Mouse (Mus musculus) forebrain, embryonic 11.5 days (tissue): Measurements from ENCODE around the gene Gm1113. TPM values are rescaled to one million over a fixed set of nuclear protein-coding genes. Genes with fewer than 3 reads are reported as not detected.
A peak's percentile ranks its signal among the peaks of the same experiment; 100 is the strongest.

ENCODE experiments used
- ATAC-seq: fragments of 200-750 bp; cut with Nextera tagmentation; replicated peaks from 2 replicates; pipeline ENCODE4 v1.8.0; 2017; ENCODE audit warnings: moderate TSS enrichment; ENCODE audit not compliant: low FRiP score
- DNase-seq: peaks from one replicate; pipeline ENCODE4 v3.0.0-alpha.2; 2017; ENCODE audit warnings: low spot score
- H3K27ac ChIP-seq: fragments of 300-500 bp; sonication (generic); 2 replicates; pipeline ENCODE4 v1.5.1; 2014; ENCODE audit warnings: low read depth, low read length
- H3K27me3 ChIP-seq: fragments of 300-500 bp; sonication (generic); 2 replicates; pipeline ENCODE4 v1.6.1; 2014; ENCODE audit warnings: mild to moderate bottlenecking, low read length, mixed read lengths; ENCODE audit not compliant: control insufficient read depth, insufficient read depth
- H3K36me3 ChIP-seq: fragments of 300-500 bp; sonication (generic); 2 replicates; pipeline ENCODE4 v1.6.1; 2014; ENCODE audit warnings: mild to moderate bottlenecking, low read length, moderate library complexity, mixed read lengths; ENCODE audit not compliant: control insufficient read depth, insufficient read depth
- H3K4me1 ChIP-seq: fragments of 300-500 bp; sonication (generic); replicated peaks from 2 replicates; pipeline ENCODE4 v1.6.1; 2014; ENCODE audit warnings: low read length, mixed read lengths; ENCODE audit not compliant: control insufficient read depth, insufficient read depth
- H3K4me2 ChIP-seq: fragments of 300-500 bp; sonication (generic); 2 replicates; pipeline ENCODE4 v1.6.1; 2014; ENCODE audit warnings: low read depth, mild to moderate bottlenecking, low read length, moderate library complexity, mixed read lengths; ENCODE audit not compliant: severe bottlenecking
- H3K4me3 ChIP-seq: fragments of 300-500 bp; sonication (generic); 2 replicates; pipeline ENCODE4 v1.5.1; 2014; ENCODE audit warnings: low read depth, low read length
- H3K9ac ChIP-seq: fragments of 300-500 bp; sonication (generic); 2 replicates; pipeline ENCODE4 v1.6.1; 2014; ENCODE audit warnings: low read length
- H3K9me3 ChIP-seq: fragments of 300-500 bp; sonication (generic); 2 replicates; pipeline ENCODE4 v1.6.1; 2016; ENCODE audit warnings: low read length, mixed read lengths; ENCODE audit not compliant: control insufficient read depth
- WGBS: fragments of 180-500 bp; shearing (Covaris S2); extraction: QIAGEN DNeasy Blood & Tissue Kit; methylation state at CpG from one replicate; pipeline ENCODE4 v1.1.7; 2014; 5-methylcytosine and 5-hydroxymethylcytosine counted together
- polyA plus RNA-seq: library from polyadenylated mRNA; unstranded; fragments of >200 nt; fragmentation: Nextera tagmentation; extraction: Ambion mirVana; gene quantifications from 2 replicates; pipeline ENCODE4 v1.2.1, GENCODE M21; 2014

Gm1113 gene
- polyA plus RNA-seq, 1 experiment from 2014 or later: not detected

- peak; percentile 30 for DNase-seq
- no peak overlapping the region for H3K27ac ChIP-seq
- no peak overlapping the region for H3K4me2 ChIP-seq
- no peaks in the 10 kb centered on the region for H3K4me1 ChIP-seq
- WGBS: 90% methylated on average over 9 of the region's 9 CpGs
- no peak for ATAC-seq
- no peaks in the 10 kb centered on the region for H3K36me3 ChIP-seq
- no peaks in the 10 kb centered on the region for H3K9me3 ChIP-seq
- H3K9ac ChIP-seq: no peak overlapping the region
- H3K27me3 ChIP-seq: no peaks in the 10 kb centered on the region
- H3K4me3 ChIP-seq: no peak overlapping the region
Measured at GRCm38 (mm10) chr9:35548455-35548854, 30.4 kb upstream of the Gm1113 start.

GRCm38 (mm10) chr9:35546745-35547144, 28.7 kb upstream of the Gm1113 start:
- H3K4me3 ChIP-seq: no peak overlapping the region
- no peaks in the 10 kb centered on the region for H3K4me1 ChIP-seq
- no peak overlapping the region for H3K9ac ChIP-seq
- ATAC-seq (no peak), DNase-seq (peak; percentile 19)
- 88% methylated on average over 9 of the region's 9 CpGs for WGBS
- H3K36me3 ChIP-seq: no peaks in the 10 kb centered on the region
- H3K27me3 ChIP-seq: no peaks in the 10 kb centered on the region
- H3K4me2 ChIP-seq: no peak overlapping the region
- H3K9me3 ChIP-seq: no peaks in the 10 kb centered on the region
- H3K27ac ChIP-seq: no peak overlapping the region

- Histone ChIP-seq H3K4me3 (no peak overlapping the region), H3K9me3 (no peaks in the 10 kb centered on the region), H3K27ac (no peak overlapping the region), H3K36me3 (no peaks in the 10 kb centered on the region; the same call in 1 of the 2 replicates), H3K4me2 (no peak overlapping the region), H3K9ac (no peak overlapping the region), H3K27me3 (no peaks in the 10 kb centered on the region), H3K4me1 (no peaks in the 10 kb centered on the region)
- ATAC-seq: no peak
- WGBS: 78% methylated on average over 12 of the region's 12 CpGs
- DNase-seq: no peak
Measured at GRCm38 (mm10) chr9:35545704-35546103, 27.6 kb upstream of the Gm1113 start.

- ATAC-seq (no peak), DNase-seq (no peak)
- no peaks in the 10 kb centered on the region for H3K27me3 ChIP-seq
- no peaks in the 10 kb centered on the region; the same call in 1 of the 2 replicates for H3K36me3 ChIP-seq
- H3K9me3 ChIP-seq: no peaks in the 10 kb centered on the region
- H3K27ac ChIP-seq: no peak overlapping the region
- WGBS: 83% methylated on average over 2 of the region's 2 CpGs
- H3K9ac ChIP-seq: no peak overlapping the region
- no peak overlapping the region for H3K4me2 ChIP-seq
- H3K4me3 ChIP-seq: no peak overlapping the region
- no peaks in the 10 kb centered on the region for H3K4me1 ChIP-seq
Measured at GRCm38 (mm10) chr9:35544666-35545065, 26.6 kb upstream of the Gm1113 start.

- DNase-seq: no peak
- WGBS: 88% methylated on average over 14 of the region's 14 CpGs
- Histone ChIP-seq H3K9me3 (no peaks in the 10 kb centered on the region), H3K9ac (no peak overlapping the region), H3K4me2 (no peak overlapping the region), H3K27ac (no peak overlapping the region), H3K4me1 (no peaks in the 10 kb centered on the region), H3K4me3 (no peak overlapping the region), H3K36me3 (no peaks in the 10 kb centered on the region; the same call in 1 of the 2 replicates), H3K27me3 (no peaks in the 10 kb centered on the region)
- ATAC-seq: no peak
Measured at GRCm38 (mm10) chr9:35543099-35543860, 25.2 kb upstream of the Gm1113 start.

- Histone ChIP-seq H3K4me3 (no peak overlapping the region), H3K4me1 (no peaks in the 10 kb centered on the region), H3K36me3 (no peaks in the 10 kb centered on the region; the same call in 1 of the 2 replicates), H3K4me2 (no peak overlapping the region), H3K9me3 (no peaks in the 10 kb centered on the region), H3K27me3 (no peaks in the 10 kb centered on the region), H3K27ac (no peak overlapping the region), H3K9ac (no peak overlapping the region)
- no peak for DNase-seq
- 78% methylated on average over 6 of the region's 6 CpGs for WGBS
- no peak; the same call in 1 of the 2 replicates for ATAC-seq
Measured at GRCm38 (mm10) chr9:35541941-35542340, 23.9 kb upstream of the Gm1113 start.

DNA sequence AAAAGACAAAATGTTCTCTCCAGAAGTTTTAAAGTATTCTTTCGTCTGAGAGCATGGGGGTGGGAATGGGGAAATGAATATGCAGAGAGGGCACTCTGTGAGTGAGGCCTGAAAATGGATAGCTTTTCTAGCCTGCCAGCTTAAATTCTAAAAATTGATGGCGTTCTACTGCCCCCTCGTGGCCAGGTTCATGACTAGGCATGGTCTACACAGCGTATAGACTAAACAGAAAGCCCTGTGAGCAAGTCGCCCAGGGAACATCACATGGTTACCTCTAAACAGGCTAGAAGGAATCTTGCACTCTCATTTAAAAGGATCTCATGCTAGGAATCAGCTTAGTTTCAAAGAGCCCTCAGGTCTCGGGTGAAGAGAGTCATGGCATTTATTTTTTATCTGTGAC, 23.4 kb upstream of the Gm1113 start:
- Histone ChIP-seq H3K27ac (no peak overlapping the region), H3K36me3 (no peaks in the 10 kb centered on the region; the same call in 1 of the 2 replicates), H3K4me1 (no peaks in the 10 kb centered on the region), H3K27me3 (no peaks in the 10 kb centered on the region), H3K9me3 (no peaks in the 10 kb centered on the region), H3K4me3 (no peak overlapping the region), H3K4me2 (no peak overlapping the region), H3K9ac (no peak overlapping the region)
- ATAC-seq: peak; percentile 87
- 5% methylated on average over 6 of the region's 6 CpGs for WGBS
- DNase-seq: peak; percentile 89

DNA sequence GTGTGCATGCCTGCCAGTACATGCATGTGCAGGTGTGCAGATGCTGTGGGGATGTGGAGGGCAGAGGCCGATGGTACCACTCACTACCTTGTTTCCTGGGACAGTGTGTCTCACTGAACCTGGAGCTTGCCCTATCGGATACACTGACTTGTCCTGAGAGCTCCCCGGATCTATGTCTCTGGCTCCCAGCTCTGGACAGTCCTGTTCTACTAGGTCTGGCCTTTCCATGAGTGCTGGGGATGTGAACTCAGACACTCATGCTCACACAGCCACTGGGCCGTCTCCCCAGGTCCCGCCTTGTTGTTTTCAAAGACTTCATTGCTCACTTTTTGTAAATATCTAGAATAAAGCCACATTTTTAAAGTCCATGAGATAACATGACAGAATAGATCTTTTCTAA, 23.0 kb upstream of the Gm1113 start:
- H3K9ac ChIP-seq: no peak overlapping the region
- H3K4me2 ChIP-seq: no peak overlapping the region
- no peak overlapping the region for H3K27ac ChIP-seq
- H3K4me1 ChIP-seq: no peaks in the 10 kb centered on the region
- WGBS: 86% methylated on average over 5 of the region's 5 CpGs
- H3K4me3 ChIP-seq: no peak overlapping the region
- ATAC-seq (peak; percentile 38; the same call in 1 of the 2 replicates), DNase-seq (no peak)
- H3K27me3 ChIP-seq: no peaks in the 10 kb centered on the region
- no peaks in the 10 kb centered on the region; the same call in 1 of the 2 replicates for H3K36me3 ChIP-seq
- H3K9me3 ChIP-seq: no peaks in the 10 kb centered on the region
